Mouse (Mus musculus) midbrain, embryonic 12.5 days (tissue): ENCODE data around the gene Gm20388. TPM values are rescaled to one million over a fixed set of nuclear protein-coding genes. Genes with fewer than 3 reads are reported as not detected.
A peak's percentile ranks its signal among the peaks of the same experiment; 100 is the strongest.

Experiments
- ATAC-seq: fragments of 200-750 bp; cut with Nextera tagmentation; 2 replicates; pipeline ENCODE4 v1.8.0; 2017; ENCODE audit warnings: low read depth, moderate TSS enrichment, moderate library complexity; ENCODE audit not compliant: low FRiP score
- H3K27ac ChIP-seq: fragments of 300-500 bp; sonication (generic); replicated peaks from 2 replicates; pipeline ENCODE4 v1.5.1; 2016; ENCODE audit warnings: mild to moderate bottlenecking
- H3K27me3 ChIP-seq: fragments of 300-500 bp; sonication (generic); 2 replicates; pipeline ENCODE4 v1.6.1; 2016; ENCODE audit warnings: mild to moderate bottlenecking
- H3K36me3 ChIP-seq: fragments of 300-500 bp; sonication (generic); 2 replicates; pipeline ENCODE4 v1.6.1; 2016
- H3K4me1 ChIP-seq: fragments of 300-500 bp; sonication (generic); 2 replicates; pipeline ENCODE4 v1.6.1; 2016
- H3K4me2 ChIP-seq: fragments of 300-500 bp; sonication (generic); replicated peaks from 2 replicates; pipeline ENCODE4 v1.6.1; 2016; ENCODE audit warnings: mild to moderate bottlenecking, moderate library complexity
- H3K4me3 ChIP-seq: fragments of 300-500 bp; sonication (generic); 2 replicates; pipeline ENCODE4 v1.5.1; 2016; ENCODE audit warnings: mild to moderate bottlenecking
- H3K9ac ChIP-seq: fragments of 300-500 bp; sonication (generic); replicated peaks from 2 replicates; pipeline ENCODE4 v1.6.1; 2016; ENCODE audit warnings: mild to moderate bottlenecking, moderate library complexity
- H3K9me3 ChIP-seq: fragments of 300-500 bp; sonication (generic); 2 replicates; pipeline ENCODE4 v1.6.1; 2016; ENCODE audit warnings: mild to moderate bottlenecking
- WGBS: fragments of 180-500 bp; shearing (Covaris S2); methylation state at CpG from one replicate; pipeline ENCODE4 v1.1.7; 2016; 5-methylcytosine and 5-hydroxymethylcytosine counted together
- polyA plus RNA-seq: library from polyadenylated mRNA; unstranded; fragments of >200 nt; fragmentation: Nextera tagmentation; extraction: Ambion mirVana; gene quantifications from 2 replicates; pipeline ENCODE4 v1.2.1, GENCODE M21; 2016

Gene Gm20388
- polyA plus RNA-seq, 1 experiment from 2014 or later, result not detected

DNA sequence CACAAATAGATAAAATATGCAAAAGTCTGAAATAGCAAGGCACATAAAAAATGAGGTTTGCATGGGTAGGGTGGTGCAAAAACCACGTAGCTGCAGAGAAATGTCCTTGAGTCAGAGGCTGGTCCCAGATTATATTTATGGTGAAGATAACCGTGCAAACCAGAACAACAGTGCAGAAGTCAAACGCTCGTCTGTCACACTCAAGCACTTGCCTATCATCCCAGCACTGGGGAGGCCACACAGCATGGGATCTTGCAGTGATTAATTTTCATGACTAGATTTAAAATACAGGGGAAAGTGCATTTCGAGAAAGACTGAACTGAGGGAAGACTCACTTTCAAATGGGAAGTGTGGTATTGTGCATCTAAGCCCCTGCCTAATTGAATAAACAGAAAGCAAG, 3083.1 kb downstream of the Gm20388 start:
- WGBS, result 82% methylated on average over 5 of the region's 5 CpGs
- no peak for ATAC-seq
- no peak overlapping the region for H3K4me2 ChIP-seq

DNA sequence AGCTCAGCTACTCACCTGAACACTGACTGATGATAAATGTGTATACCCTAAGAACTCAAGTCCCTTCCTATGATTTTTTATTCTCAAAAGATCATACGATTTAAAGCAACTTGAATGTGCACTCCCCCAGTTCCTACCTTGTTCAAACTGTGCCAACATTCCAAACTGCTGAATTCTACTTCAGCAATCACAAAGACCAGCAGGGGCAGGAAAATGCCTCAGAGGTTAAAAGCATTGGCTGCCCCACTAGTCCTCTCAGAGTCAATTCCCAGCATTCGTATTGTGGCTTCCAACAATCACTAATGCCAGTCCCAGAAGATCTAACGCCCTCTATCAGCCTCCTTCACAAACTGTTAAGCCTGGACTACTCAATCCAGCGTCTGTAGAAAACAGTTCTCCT, 3087.3 kb downstream of the Gm20388 start:
- WGBS, result 85% methylated on average over 4 of the region's 4 CpGs
- H3K4me1 ChIP-seq, result 0 out of 2 replicates have a peak, but pooled peaks cover 1% of the 10 kb centered on the region
- H3K36me3 ChIP-seq, result no peaks in the 10 kb centered on the region
- H3K27ac ChIP-seq, result no peak overlapping the region
- no peaks in the 10 kb centered on the region for H3K9me3 ChIP-seq
- no peak overlapping the region for H3K9ac ChIP-seq
- H3K27me3 ChIP-seq, result no peaks in the 10 kb centered on the region
- no peak overlapping the region for H3K4me3 ChIP-seq
- ATAC-seq, result no peak
- H3K4me2 ChIP-seq, result no peak overlapping the region

More for the DNA sequence above, 3083.1 kb downstream of the Gm20388 start:
- Histone ChIP-seq H3K36me3 (no peaks in the 10 kb centered on the region; the same call in 1 of the 2 replicates), H3K4me1 (peaks cover 10% of the 10 kb centered on the region), H3K9me3 (no peaks in the 10 kb centered on the region), H3K27me3 (no peaks in the 10 kb centered on the region), H3K9ac (no peak overlapping the region), H3K27ac (no peak overlapping the region), H3K4me3 (no peak overlapping the region)

DNA sequence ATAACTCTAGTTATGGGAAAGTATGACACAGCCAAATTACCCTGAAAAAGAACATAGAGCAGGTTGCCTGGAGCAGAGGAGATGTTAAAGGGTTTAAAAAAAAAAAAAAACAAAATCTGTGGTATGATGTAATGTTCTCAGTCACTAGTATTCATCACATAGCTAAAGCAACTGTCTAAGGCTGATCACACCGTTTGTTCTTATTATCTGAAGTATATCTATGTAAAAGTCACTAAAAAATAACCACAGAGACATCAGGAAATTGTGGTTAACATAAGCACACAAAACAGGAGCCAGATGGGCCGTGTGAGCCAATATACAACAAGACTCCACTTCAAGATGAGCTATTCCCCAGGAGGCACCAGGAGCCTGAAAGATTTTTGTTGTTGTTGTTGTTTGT, 3089.7 kb downstream of the Gm20388 start:
- Histone ChIP-seq H3K9me3 (no peaks in the 10 kb centered on the region), H3K4me2 (no peak overlapping the region), H3K27ac (no peak overlapping the region), H3K4me1 (peaks cover 4% of the 10 kb centered on the region; the same call in 1 of the 2 replicates), H3K9ac (no peak overlapping the region), H3K27me3 (no peaks in the 10 kb centered on the region), H3K36me3 (no peaks in the 10 kb centered on the region), H3K4me3 (no peak overlapping the region)
- 83% methylated on average over 2 of the region's 2 CpGs for WGBS
- ATAC-seq, result no peak

DNA sequence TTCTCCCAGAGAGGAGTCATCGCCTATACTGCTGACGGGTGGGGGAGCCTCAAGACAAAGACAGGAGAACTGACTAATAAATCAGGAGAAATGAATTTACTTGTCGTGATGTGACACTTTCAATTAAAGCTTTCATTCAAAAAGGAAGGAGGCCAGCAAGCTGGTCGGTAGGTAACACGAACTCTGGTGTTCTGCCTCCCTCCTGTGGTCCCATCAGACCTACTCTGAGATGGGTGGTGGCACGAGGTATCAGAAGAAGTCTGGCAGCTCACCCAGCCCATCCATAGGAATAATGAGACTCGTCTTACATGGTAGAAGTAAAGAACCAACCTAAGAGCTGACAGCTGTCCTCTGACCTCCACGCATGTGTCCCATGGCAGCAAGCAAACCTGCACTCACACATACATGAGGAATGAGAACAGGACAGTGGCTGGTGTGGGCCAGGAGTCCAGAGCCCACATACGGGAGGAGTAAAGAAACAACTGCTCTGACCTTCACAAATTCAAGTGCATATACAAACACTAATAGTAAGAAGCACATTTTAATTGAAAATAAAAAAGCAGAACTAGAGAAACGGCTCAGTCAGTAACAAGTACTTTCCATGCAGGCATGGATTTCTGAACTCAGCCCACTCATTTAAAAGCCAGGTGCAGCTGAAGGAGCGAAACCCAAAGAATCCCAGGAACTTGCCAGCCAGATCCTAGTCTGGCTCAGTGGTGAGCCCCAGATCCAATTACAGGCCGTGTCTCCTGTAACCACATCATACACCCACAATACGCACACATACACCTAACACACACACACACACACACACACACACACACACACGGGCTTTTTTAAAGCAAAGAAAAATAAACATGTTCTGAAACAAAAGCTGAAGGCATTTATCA, 3093.6 kb downstream of the Gm20388 start:
- no peaks in the 10 kb centered on the region for H3K9me3 ChIP-seq
- H3K4me1 ChIP-seq, result peaks cover 4% of the 10 kb centered on the region; the same call in 1 of the 2 replicates
- no peaks in the 10 kb centered on the region for H3K27me3 ChIP-seq
- no peak overlapping the region for H3K4me3 ChIP-seq
- no peak overlapping the region for H3K27ac ChIP-seq
- no peaks in the 10 kb centered on the region for H3K36me3 ChIP-seq
- no peak for ATAC-seq
- whole genome bisulfite sequencing, result 83% methylated on average over 14 of the region's 14 CpGs
- no peak overlapping the region for H3K4me2 ChIP-seq
- H3K9ac ChIP-seq, result no peak overlapping the region

DNA sequence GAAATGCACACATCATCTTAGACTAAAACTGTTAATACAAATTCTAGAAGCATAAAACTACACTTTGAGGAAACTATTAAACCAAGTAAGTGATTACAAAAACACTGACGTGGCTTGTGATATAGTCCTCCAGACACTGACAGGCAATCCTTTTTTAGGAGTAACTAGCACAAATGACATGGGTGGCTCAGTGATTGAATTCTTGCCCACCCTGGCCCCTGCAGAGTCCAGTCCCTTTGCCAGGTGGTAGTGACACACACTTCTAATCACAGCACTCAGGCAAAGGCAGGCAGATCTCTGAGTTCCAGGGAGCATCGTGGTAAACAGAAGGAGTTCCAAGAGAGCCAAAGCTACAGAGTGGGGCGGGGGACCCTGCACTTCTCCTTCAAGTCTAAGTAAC, 3094.7 kb downstream of the Gm20388 start:
- Histone ChIP-seq H3K36me3 (no peaks in the 10 kb centered on the region), H3K9me3 (no peaks in the 10 kb centered on the region), H3K4me3 (no peak overlapping the region), H3K9ac (no peak overlapping the region), H3K27ac (no peak overlapping the region), H3K27me3 (no peaks in the 10 kb centered on the region), H3K4me1 (peaks cover 4% of the 10 kb centered on the region; the same call in 1 of the 2 replicates), H3K4me2 (no peak overlapping the region)
- ATAC-seq, result no peak
- 73% methylated on average over 3 of the region's 3 CpGs for WGBS

DNA sequence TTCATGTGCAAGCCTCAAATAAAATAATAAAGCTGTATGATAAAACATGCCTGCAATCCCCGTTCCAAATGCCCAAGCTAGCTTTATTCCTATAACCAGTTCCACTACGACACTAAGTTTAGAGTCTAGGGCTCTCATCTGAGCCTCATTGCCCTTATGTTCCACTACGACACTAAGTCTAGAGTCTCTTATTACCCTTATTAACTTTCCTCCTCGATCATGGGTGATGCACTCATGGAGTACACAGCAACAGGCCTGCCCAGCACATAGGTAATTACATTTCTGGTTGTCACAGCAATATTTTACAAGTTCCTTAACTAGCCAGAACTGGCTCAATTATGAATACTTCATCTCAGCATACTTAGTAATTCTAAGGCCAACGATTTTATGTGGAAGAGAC, 3095.2 kb downstream of the Gm20388 start:
- Histone ChIP-seq H3K4me1 (peaks cover 4% of the 10 kb centered on the region; the same call in 1 of the 2 replicates), H3K9ac (no peak overlapping the region), H3K27me3 (no peaks in the 10 kb centered on the region), H3K36me3 (no peaks in the 10 kb centered on the region), H3K9me3 (no peaks in the 10 kb centered on the region), H3K4me2 (no peak overlapping the region), H3K4me3 (no peak overlapping the region), H3K27ac (no peak overlapping the region)
- 84% methylated on average over 5 of the region's 5 CpGs for WGBS
- no peak for ATAC-seq

DNA sequence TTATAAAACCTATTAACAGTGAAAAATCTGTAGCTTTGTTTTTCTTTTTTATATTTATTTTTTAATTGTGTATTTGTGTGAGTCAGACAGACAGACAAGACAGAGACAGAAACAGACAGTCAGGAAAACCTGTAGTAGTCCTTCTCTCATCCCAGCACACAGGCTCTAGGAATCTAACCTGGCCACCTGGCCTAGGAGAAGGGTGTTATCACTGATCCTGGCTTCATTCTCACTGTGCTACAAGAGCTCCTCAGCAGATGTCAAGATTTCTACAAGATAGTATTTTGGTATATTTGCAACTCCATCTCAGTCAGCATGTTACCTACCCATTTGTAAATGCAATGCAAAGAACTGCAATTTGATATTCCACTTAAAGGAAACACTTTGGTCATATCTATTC, 3100.7 kb downstream of the Gm20388 start:
- no peak for ATAC-seq
- Histone ChIP-seq H3K9ac (no peak overlapping the region), H3K4me1 (no peaks in the 10 kb centered on the region)

DNA sequence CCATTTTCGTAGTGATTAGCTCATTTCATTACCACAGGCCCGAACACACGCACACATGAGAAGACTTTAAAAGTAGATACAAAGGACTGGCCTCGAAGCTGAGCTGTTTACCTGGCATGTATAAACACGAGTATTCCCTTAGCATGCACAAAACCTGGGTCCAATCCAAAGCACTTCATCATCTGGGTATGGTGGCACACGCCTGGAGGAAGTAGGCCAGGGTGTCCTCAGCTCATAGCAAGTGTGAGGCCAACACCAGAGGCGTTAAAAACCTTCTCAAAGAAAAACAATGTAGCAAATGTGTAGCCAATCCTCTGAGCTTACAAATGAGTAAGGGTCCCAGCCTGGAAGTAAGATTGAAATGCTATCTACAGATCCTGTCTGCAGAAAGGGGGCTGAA, 3103.8 kb downstream of the Gm20388 start:
- WGBS, result 91% methylated on average over 7 of the region's 7 CpGs
- no peak for ATAC-seq
- Histone ChIP-seq H3K27me3 (no peaks in the 10 kb centered on the region), H3K4me3 (no peak overlapping the region), H3K4me2 (no peak overlapping the region), H3K9me3 (no peaks in the 10 kb centered on the region), H3K9ac (no peak overlapping the region), H3K27ac (no peak overlapping the region), H3K4me1 (peaks cover 11% of the 10 kb centered on the region), H3K36me3 (no peaks in the 10 kb centered on the region)

More for the DNA sequence above, 3100.7 kb downstream of the Gm20388 start:
- Histone ChIP-seq H3K4me2 (no peak overlapping the region), H3K27me3 (no peaks in the 10 kb centered on the region), H3K27ac (no peak overlapping the region), H3K4me3 (no peak overlapping the region), H3K9me3 (no peaks in the 10 kb centered on the region), H3K36me3 (no peaks in the 10 kb centered on the region)

DNA sequence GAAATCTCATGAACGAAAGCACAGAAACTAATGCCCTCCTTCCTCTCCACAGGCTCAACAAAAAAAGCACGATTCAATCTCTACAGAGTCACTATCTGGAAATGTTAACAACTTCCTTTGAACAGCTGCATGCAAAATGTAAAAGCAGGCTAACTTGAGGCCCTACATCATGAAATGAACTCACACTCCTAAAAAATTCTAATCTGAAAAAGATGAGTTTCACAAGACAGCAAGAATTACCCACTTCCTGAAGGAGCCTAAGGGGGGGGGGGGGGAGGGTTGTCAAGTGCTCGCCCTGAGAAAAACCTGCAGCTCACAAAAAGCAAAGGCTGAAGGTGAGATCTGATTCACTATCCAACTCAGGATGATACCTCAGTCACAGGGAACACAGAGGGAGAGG, 3104.4 kb downstream of the Gm20388 start:
- no peak overlapping the region for H3K4me2 ChIP-seq
- H3K27ac ChIP-seq, result no peak overlapping the region
- no peak overlapping the region for H3K4me3 ChIP-seq
- H3K27me3 ChIP-seq, result no peaks in the 10 kb centered on the region
- 87% methylated on average over 3 of the region's 3 CpGs for WGBS
- no peak for ATAC-seq
- H3K36me3 ChIP-seq, result no peaks in the 10 kb centered on the region
- no peak overlapping the region for H3K9ac ChIP-seq
- peaks cover 11% of the 10 kb centered on the region for H3K4me1 ChIP-seq
- no peaks in the 10 kb centered on the region for H3K9me3 ChIP-seq

DNA sequence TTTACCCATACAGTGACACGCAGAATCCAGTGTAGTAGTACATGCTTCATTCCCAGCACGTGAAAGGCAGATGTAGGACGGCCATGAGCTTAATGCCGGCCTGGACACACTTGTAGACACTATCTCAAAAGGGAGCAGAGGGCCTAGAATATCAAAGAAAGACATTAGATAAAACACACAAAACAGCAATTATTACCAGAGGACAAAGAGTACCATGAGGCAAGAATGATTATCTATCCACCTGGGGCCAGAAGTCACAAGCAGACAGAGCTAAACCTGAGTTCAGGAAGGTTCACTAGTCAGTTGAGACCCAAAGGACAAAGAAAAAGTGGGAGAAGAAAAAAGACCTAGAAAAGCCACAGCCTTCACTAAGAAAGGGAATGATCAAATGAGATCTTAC, 3106.5 kb downstream of the Gm20388 start:
- no peaks in the 10 kb centered on the region for H3K27me3 ChIP-seq
- no peaks in the 10 kb centered on the region for H3K36me3 ChIP-seq
- ATAC-seq, result no peak
- no peak overlapping the region for H3K4me3 ChIP-seq
- H3K4me1 ChIP-seq, result peaks cover 19% of the 10 kb centered on the region
- no peak overlapping the region for H3K4me2 ChIP-seq
- H3K9me3 ChIP-seq, result no peaks in the 10 kb centered on the region
- 91% methylated on average over 4 of the region's 4 CpGs for WGBS
- no peak overlapping the region for H3K9ac ChIP-seq
- no peak overlapping the region for H3K27ac ChIP-seq

DNA sequence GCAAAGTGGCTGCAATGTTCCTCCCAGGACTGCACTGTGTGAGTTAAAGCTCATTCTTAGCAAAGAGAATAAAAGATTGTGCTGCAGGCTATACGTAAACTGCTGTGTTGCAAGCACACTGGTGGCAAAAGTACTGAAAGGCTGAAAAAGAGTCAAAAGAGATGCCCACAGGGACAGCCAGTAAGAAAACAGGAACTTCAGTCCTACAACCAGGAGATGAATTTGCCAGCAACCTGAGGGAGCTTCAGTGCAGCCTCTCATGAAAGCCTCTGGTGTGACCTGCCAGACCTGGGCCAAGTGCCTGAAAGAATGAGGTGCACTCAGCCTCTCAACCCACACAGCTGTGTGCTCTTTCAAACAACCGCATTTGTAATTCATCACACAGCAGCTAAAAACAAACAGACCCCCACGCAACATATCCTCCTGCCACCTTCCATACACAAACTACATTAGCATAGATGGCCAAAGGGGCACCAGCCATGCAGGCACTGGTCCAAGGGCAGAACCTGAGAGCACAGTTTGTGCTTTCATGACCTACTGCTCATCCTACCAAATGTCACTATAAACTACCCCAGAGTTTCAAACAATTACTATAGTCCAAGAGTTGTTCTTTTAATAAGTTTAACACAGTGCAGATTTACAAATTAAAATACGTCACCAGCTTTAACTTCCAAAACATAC, 3108.0 kb downstream of the Gm20388 start:
- H3K9ac ChIP-seq, result no peak overlapping the region
- WGBS, result 74% methylated on average over 4 of the region's 4 CpGs
- ATAC-seq, result no peak
- no peaks in the 10 kb centered on the region for H3K9me3 ChIP-seq
- H3K27ac ChIP-seq, result 0 out of 2 replicates have a peak overlapping the region, but pooled peaks have one; percentile 20
- H3K4me3 ChIP-seq, result no peak overlapping the region
- no peaks in the 10 kb centered on the region for H3K27me3 ChIP-seq
- peaks cover 19% of the 10 kb centered on the region for H3K4me1 ChIP-seq
- H3K36me3 ChIP-seq, result 0 out of 2 replicates have a peak, but pooled peaks cover 3% of the 10 kb centered on the region
- H3K4me2 ChIP-seq, result no peak overlapping the region

DNA sequence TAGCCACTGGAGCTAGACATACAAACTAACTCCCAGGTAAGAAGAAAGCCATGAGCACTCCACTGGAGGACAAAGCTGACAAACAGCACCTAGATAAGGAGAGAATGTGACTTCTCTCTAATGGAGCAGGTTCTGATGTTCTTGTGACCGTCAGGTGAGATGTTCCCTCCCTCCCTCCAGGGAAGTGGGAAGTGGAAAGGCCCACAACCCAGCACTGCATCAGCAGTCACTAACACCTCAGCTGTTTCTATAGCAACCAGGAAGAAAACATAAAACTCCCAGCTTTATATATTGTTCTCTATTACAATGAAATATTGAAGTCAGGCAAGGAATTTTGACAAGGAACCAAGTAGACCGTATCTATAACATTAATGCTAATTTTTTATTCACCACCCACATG, 3109.4 kb downstream of the Gm20388 start:
- Histone ChIP-seq H3K4me3 (no peak overlapping the region), H3K36me3 (0 out of 2 replicates have a peak, but pooled peaks cover 3% of the 10 kb centered on the region), H3K27ac (no peak overlapping the region), H3K9ac (no peak overlapping the region), H3K27me3 (no peaks in the 10 kb centered on the region), H3K9me3 (no peaks in the 10 kb centered on the region), H3K4me2 (no peak overlapping the region), H3K4me1 (peaks cover 19% of the 10 kb centered on the region)
- 81% methylated on average over 2 of the region's 2 CpGs for WGBS
- ATAC-seq, result no peak
